Mouse (Mus musculus) retina, postnatal 1 day (tissue): Measurements from ENCODE around the gene Rcor2.

Experiments
- DNase-seq: peaks from one replicate; pipeline ENCODE4 v3.0.0-alpha.2; 2012

Rcor2 gene

GRCm38 (mm10) chr19:7295071-7295658, 28.0 kb downstream of the Rcor2 start:
- no peak for DNase-seq

- DNase-seq: no peak
These were observed 28.8 kb downstream of the Rcor2 start for GRCm38 (mm10) chr19:7295959-7296358.

GRCm38 (mm10) chr19:7299052-7299451, 31.9 kb downstream of the Rcor2 start:
- DNase-seq: peak; percentile 35

- DNase-seq: no peak
These were observed 33.0 kb downstream of the Rcor2 start for GRCm38 (mm10) chr19:7300078-7300477.

- DNase-seq: no peak
These were observed 34.7 kb downstream of the Rcor2 start for GRCm38 (mm10) chr19:7301647-7302492.

- DNase-seq: no peak
These were observed 35.3 kb downstream of the Rcor2 start for GRCm38 (mm10) chr19:7302493-7302797.

- peak; percentile 34 for DNase-seq
These were observed 36.7 kb downstream of the Rcor2 start for GRCm38 (mm10) chr19:7303796-7304195.

- no peak for DNase-seq
These were observed 37.7 kb downstream of the Rcor2 start for GRCm38 (mm10) chr19:7304801-7305200.

GRCm38 (mm10) chr19:7305380-7306310, 38.5 kb downstream of the Rcor2 start:
- DNase-seq: no peak

- DNase-seq: no peak
These were observed 39.8 kb downstream of the Rcor2 start for GRCm38 (mm10) chr19:7306968-7307367.

GRCm38 (mm10) chr19:7307995-7308770, 41.1 kb downstream of the Rcor2 start:
- peak; percentile 74 for DNase-seq

- DNase-seq: no peak
These were observed 42.7 kb downstream of the Rcor2 start for GRCm38 (mm10) chr19:7309738-7310330.

- DNase-seq: peak; percentile 43
These were observed 43.6 kb downstream of the Rcor2 start for GRCm38 (mm10) chr19:7310704-7311103.

GRCm38 (mm10) chr19:7311306-7311705, 44.2 kb downstream of the Rcor2 start:
- no peak for DNase-seq

GRCm38 (mm10) chr19:7313660-7314059, 46.5 kb downstream of the Rcor2 start:
- DNase-seq: no peak

- DNase-seq: peak; percentile 24
These were observed 48.0 kb downstream of the Rcor2 start for GRCm38 (mm10) chr19:7314976-7315586.

GRCm38 (mm10) chr19:7315587-7315984, 48.5 kb downstream of the Rcor2 start:
- peak; percentile 51 for DNase-seq

GRCm38 (mm10) chr19:7316822-7317221, 49.7 kb downstream of the Rcor2 start:
- no peak for DNase-seq

GRCm38 (mm10) chr19:7317716-7318115, 50.6 kb downstream of the Rcor2 start:
- no peak for DNase-seq

GRCm38 (mm10) chr19:7320181-7320580, 53.1 kb downstream of the Rcor2 start:
- no peak for DNase-seq

- DNase-seq: no peak
These were observed 54.3 kb downstream of the Rcor2 start for GRCm38 (mm10) chr19:7321391-7321790.
